Comparison of ENCODE assay signal across 16 mouse cellular contexts in the genomic region with DNA sequence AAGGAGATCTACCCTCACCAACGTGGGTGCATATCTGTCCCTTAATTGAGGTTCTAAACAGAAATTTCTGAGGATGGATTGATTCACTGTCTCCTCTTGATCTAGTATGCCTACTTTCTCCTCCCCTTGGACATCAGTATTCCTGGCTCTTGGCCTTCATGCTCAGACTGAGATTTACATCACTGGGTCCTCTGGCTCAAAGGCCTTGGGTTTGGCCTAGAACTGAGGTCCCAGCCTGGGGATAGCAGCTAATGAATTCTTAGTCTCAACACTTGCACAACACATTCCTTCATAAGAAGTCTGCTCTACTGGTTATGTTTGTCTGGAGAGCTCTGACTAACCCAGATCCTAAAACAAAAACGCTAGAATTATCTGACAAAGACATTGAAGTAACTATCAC.
A peak's percentile ranks its signal among the peaks of the same experiment; 100 is the strongest.
DNase-seq lines count a peak whose midpoint lies in the region.
"Had no signal": no experiment of that assay in that cellular context is flagged by ENCODE, and none has a peak within 500 bp of the region (broad histone marks: within the 10 kb centered on the region; RNA-seq: fewer than 3 reads in every experiment).

No protein-coding gene starts in this region.

- peak; percentile 37 for DNase-seq in adrenal gland, postnatal 10 days
- no peak for DNase-seq in adrenal gland, postnatal 4 days (ENCODE audit: low spot score in 2 of 2)
- peak; percentile 14 for DNase-seq in Muller cell, postnatal 12 days (ENCODE audit: inconsistent ontology term)
- peak; percentile 47 for DNase-seq in NIH3T3 (ENCODE audit: low read depth)
- peak; percentile 36 for DNase-seq in fibroblast of lung, adult 2 months (ENCODE audit: low read depth)
- no peak for DNase-seq in layer of hippocampus, postnatal 10 days (ENCODE audit: low spot score in 2 of 2)
- DNase-seq: cerebellum, adult 11-12 months; cerebellum, adult 8-10 months; cerebellum, postnatal 10 days; cerebellum, postnatal 36 days; embryo, embryonic 11 days; gastrocnemius, postnatal 10 days; gastrocnemius, postnatal 36 days; heart, postnatal 10 days; heart, postnatal 36 days; kidney, adult 11 months had no signal

Comparison
In these comparisons a context has a peak if more than half of its experiments do, and no peak if none do; other contexts are left out.
1. DNase-seq: peak in adrenal gland, postnatal 10 days (single experiment), Muller cell, postnatal 12 days (single experiment), NIH3T3 (single experiment) and fibroblast of lung, adult 2 months (single experiment); none in adrenal gland, postnatal 4 days (0 of 2) and layer of hippocampus, postnatal 10 days (0 of 2).